Mouse (Mus musculus): ENCODE data around the gene Krtap15. TPM values are rescaled to one million over a fixed set of nuclear protein-coding genes. Genes with fewer than 3 reads are reported as not detected.

The Krtap15 gene
- not detected for polyA plus RNA-seq (2017; shearing (Covaris generic))

GRCm38 (mm10) chr16:88820066-88820465, at the start of gene Krtap15:
Gene Krtap15, plus strand, starts transcription at chr16:88820215.

DNA sequence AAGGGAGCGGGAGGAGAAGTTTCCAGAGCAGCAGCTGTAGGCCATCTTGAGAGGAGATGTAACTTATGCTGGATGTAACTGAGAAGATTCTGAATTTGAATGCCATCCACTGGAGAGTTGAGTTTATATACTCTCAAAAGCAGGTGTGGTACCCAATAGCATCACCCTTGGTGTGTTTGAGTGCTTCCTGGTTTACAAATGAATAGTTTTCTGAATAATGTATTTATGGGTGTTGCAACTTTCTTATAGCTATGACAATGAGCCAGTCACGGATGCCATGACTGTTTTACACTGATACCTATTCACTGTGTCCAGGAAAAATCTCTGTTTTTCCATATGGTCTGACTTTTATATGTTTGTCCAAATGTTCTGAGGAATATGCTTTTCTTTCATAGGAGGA, 45.9 kb upstream of the Krtap15 start, which contains the start of gene 2310057N15Rik:
TSS of gene 2310057N15Rik (minus strand) at position 101 of the 400 bp plus-strand sequence.

GRCm38 (mm10) chr16:88777596-88777995, 42.4 kb upstream of the Krtap15 start, which contains the start of gene Gm5965:
Gene Gm5965, plus strand, starts transcription at chr16:88777896.

DNA sequence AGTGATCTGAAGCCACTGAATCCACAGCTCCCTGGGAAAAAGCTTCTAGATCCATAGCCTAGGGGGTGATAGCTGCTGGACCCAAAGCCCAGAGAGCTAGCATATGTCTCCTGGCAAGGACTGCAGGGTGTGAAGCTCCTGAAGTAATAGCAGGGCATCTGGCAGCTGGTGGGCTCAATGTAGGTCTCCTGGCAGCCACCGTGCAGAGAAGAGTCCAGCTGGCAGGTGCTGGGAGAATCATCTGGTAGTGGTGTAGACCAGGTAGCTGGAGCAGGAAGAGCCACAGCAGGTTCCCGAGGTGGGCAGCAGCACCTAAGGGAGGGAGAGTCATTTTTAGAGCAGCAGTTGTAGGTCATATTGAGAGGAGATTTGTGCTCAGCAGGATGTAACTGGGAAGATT, 8.2 kb upstream of the Krtap15 start, which contains the start of gene Gm20741:
TSS of gene Gm20741 (minus strand) at position 394 of the 400 bp plus-strand sequence.

DNA sequence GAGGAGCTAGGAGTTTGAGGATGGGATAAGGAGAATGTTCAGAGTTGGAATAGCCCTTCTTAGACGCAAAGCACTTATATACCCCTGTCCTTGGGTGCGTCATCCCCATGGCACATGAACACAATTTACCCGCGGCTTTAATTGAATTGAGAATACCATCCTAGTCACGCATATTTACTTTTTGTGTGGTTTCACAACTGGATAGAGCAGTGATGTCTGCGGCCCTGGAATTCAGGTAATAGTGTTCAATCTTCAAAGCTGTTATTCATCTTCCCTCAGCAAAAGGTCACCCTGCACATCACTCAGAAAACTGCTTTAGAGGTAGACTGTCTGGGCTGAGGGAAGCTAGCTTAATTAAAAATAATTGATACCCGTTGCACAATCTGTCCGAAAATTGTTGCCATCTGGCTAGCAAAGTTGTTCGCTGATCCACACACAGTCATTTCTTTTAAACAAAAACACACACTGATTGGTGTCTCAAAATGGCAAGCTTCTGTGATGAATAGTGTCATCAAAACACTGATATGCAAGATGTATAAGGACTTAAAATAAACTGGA, 6.2 kb downstream of the Krtap15 start, which contains the start of gene Krtap14:
TSS of gene Krtap14 (minus strand) at position 51 of the 558 bp plus-strand sequence.

GRCm38 (mm10) chr16:88869311-88869710, 49.3 kb downstream of the Krtap15 start, which contains the start of gene Krtap19-1:
Gene Krtap19-1, minus strand, starts transcription at chr16:88869411.

GRCm38 (mm10) chr16:88874169-88874568, 54.2 kb downstream of the Krtap15 start, which contains the start of gene Krtap19-2:
Gene Krtap19-2, minus strand, starts transcription at chr16:88874269.

GRCm38 (mm10) chr16:88877938-88878337, 57.9 kb downstream of the Krtap15 start, which contains the start of gene Krtap19-3:
Gene Krtap19-3, minus strand, starts transcription at chr16:88878038.

Other genes starting within 250 kb of the Krtap15 start
- not detected for gene Krtap24-1, start 207.9 kb upstream of the Krtap15 start, polyA plus RNA-seq (2017; shearing (Covaris generic))
- gene 2310079G19Rik, start 192.5 kb upstream of the Krtap15 start, polyA plus RNA-seq (2017; shearing (Covaris generic)): not detected
- not detected for gene Krtap26-1, start 172.4 kb upstream of the Krtap15 start, polyA plus RNA-seq (2017; shearing (Covaris generic))
- gene Krtap27-1, start 148.5 kb upstream of the Krtap15 start, polyA plus RNA-seq (2017; shearing (Covaris generic)): not detected
- not detected for gene 2310061N02Rik, start 112.3 kb upstream of the Krtap15 start, polyA plus RNA-seq (2017; shearing (Covaris generic))
- gene Krtap13-1, start 91.4 kb upstream of the Krtap15 start, polyA plus RNA-seq (2017; shearing (Covaris generic)): not detected
- not detected for gene Krtap13, start 68.6 kb upstream of the Krtap15 start, polyA plus RNA-seq (2017; shearing (Covaris generic))
- not detected for gene 2310034C09Rik, start 61.4 kb upstream of the Krtap15 start, polyA plus RNA-seq (2017; shearing (Covaris generic))
- not detected for gene 2310057N15Rik, start 46.0 kb upstream of the Krtap15 start, polyA plus RNA-seq (2017; shearing (Covaris generic))
- gene Gm5965, start 42.3 kb upstream of the Krtap15 start, polyA plus RNA-seq (2017; shearing (Covaris generic)): not detected
- not detected for gene Gm20741, start 8.0 kb upstream of the Krtap15 start, polyA plus RNA-seq (2017; shearing (Covaris generic))
- not detected for gene Krtap14, start 5.9 kb downstream of the Krtap15 start, polyA plus RNA-seq (2017; shearing (Covaris generic))
- gene Krtap19-1, start 49.2 kb downstream of the Krtap15 start, polyA plus RNA-seq (2017; shearing (Covaris generic)): not detected
- gene Krtap19-2, start 54.1 kb downstream of the Krtap15 start, polyA plus RNA-seq (2017; shearing (Covaris generic)): not detected
- gene Krtap19-3, start 57.8 kb downstream of the Krtap15 start, polyA plus RNA-seq (2017; shearing (Covaris generic)): not detected
- gene Krtap19-4, start 64.9 kb downstream of the Krtap15 start, polyA plus RNA-seq (2017; shearing (Covaris generic)): not detected
- not detected for gene Krtap19-5, start 76.2 kb downstream of the Krtap15 start, polyA plus RNA-seq (2017; shearing (Covaris generic))
- not detected for gene Krtap19-9b, start 112.0 kb downstream of the Krtap15 start, polyA plus RNA-seq (2017; shearing (Covaris generic))
- gene Krtap16-3, start 142.7 kb downstream of the Krtap15 start, polyA plus RNA-seq (2017; shearing (Covaris generic)): not detected
- gene Krtap22-2, start 190.5 kb downstream of the Krtap15 start, polyA plus RNA-seq (2017; shearing (Covaris generic)): not detected
- gene Gm10229, start 195.1 kb downstream of the Krtap15 start, polyA plus RNA-seq (2017; shearing (Covaris generic)): not detected
- gene Krtap6-1, start 211.5 kb downstream of the Krtap15 start, polyA plus RNA-seq (2017; shearing (Covaris generic)): not detected
- gene Gm10228, start 221.3 kb downstream of the Krtap15 start, polyA plus RNA-seq (2017; shearing (Covaris generic)): not detected
- gene Krtap6-5, start 227.7 kb downstream of the Krtap15 start, polyA plus RNA-seq (2017; shearing (Covaris generic)): not detected
- gene 1110025L11Rik, start 243.8 kb downstream of the Krtap15 start, polyA plus RNA-seq (2017; shearing (Covaris generic)): not detected

All from effector memory CD4-positive, alpha-beta T cell, adult 7 months (primary cell).